Mouse (Mus musculus): ENCODE data around the gene Zfp462.
"Not testable (repeated sequence)": the region's sequence is repeated elsewhere in the genome, so short reads cannot be mapped to it uniquely, and the experiment has no call there.

Gene Zfp462

DNA sequence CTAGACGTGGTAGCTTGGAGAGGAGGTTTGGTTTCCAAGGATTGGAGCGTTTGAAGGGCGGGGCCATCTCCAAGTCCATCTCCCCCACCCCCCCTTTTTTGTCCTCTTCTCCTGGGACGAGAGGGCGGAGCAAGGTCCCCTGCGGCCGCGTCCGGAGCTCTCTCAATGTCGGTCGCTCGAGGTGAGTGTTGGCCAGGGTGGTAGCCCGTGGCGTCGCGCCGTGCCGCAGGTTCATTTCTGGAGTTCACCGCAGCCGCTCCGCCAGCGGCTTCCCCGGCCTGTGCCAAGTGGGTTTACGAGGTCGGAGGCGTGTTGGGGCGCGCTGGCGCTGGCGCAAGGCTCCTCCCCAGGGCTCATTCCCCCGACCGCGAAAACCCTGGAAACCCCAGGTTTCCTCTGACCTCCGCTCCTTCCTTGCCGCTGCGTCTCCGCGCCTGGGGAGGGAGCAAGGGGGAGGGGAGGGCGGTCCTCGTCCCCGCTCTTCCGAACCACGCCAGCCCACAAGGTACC, at the start of gene Zfp462:
Gene Zfp462, plus strand, starts transcription at position 128 of the 510 bp plus-strand sequence.
- in situ Hi-C loops (cut with MboI, MseI), result no loop called here

DNA sequence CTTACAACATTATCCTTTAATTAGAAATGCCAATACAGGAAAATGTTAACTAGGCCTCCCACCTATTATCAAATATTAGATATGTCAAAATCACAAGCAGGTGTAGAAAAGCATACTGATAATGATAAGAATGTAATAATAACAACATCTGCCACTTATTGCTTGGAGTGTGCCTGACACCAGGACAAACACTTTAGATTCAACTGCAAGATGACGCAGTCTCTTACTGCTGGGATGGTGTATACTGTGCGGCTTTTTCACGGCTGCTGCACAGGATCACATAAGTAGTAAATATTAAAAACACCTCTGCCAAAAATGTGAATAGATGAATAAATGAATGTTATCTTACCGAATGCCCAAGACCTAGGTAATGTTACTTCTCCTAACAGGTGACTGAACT, 48.8 kb upstream of the Zfp462 start:
- in situ Hi-C loops (cut with MboI, MseI), result no loop called here

- in situ Hi-C loops (cut with MboI, MseI), result no loop called here
Observed at GRCm38 (mm10) chr4:54904641-54905040, 40.2 kb upstream of the Zfp462 start.

DNA sequence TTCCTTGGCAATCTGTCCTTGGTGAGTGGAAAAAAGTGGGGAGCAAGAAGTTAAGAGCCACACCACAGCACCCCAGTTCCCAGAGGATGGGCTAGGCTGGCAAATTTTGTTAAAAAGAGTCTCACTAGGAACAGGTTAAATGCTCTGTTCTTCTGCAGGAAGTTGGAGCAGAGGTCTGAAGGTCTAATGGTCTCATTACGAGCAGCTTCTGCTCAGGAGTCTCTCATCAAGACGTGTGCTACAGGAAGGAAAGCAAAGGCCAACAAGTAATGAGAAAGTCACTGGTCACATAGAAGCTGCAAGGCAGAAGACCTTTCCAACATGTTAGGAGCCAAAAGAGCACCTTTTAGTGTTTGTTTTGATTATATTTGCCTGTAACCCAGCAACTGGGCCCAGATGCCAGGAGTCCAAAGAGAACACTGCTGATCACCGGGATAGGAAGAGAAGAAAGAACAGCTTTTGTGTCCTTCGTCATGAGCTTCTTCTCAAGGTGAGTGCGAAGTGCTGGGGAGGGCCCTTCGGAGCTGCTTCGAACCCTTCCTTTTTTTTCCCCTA, 39.4 kb upstream of the Zfp462 start:
- in situ Hi-C loops (cut with MboI, MseI), result no loop called here

- in situ Hi-C loops (cut with MboI, MseI), result no loop called here
Observed at GRCm38 (mm10) chr4:54910300-54910699, 34.5 kb upstream of the Zfp462 start.

DNA sequence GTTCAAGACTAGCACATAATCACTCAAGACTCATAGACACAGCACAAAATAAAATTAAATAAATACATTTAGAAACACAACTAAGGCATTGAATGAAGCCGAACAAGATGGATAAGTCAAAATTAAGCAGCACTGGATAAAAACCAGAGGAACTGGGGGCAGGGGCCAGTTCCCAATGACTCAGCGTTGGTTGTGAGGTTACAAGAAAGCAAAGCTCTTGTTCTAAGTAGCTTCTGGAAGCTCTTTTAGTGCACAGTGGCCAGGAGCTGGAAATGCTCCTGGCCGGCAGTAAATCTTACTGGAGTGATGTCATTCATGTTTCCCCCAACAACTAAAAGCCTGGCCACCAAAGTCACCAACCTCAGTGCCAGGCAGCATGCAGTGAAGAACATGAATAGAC, 26.6 kb upstream of the Zfp462 start:
- in situ Hi-C loops (cut with MboI, MseI), result no loop called here

GRCm38 (mm10) chr4:54923386-54923785, 21.5 kb upstream of the Zfp462 start:
- in situ Hi-C loops (cut with MboI, MseI), result no loop called here

DNA sequence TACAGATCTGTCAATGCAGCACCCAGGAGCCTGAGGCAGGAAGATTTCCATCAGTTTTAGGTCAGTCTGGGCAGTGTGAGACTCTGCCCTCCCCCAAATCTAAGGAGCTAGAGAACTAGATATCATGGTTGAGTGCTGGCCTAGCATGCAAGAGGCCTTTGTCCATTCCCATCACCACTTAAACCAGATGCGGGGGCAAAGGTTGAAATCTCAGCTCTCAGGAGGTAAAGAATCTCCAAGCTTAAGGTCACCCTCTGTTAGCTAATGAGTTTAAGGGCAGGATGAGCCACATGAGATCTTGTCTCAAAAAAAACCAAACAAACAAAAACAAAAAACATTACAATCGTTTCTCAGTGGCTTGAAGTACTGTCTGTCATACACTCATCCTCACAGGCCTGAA, 20.5 kb upstream of the Zfp462 start:
- in situ Hi-C loops (cut with MboI, MseI), result no loop called here

DNA sequence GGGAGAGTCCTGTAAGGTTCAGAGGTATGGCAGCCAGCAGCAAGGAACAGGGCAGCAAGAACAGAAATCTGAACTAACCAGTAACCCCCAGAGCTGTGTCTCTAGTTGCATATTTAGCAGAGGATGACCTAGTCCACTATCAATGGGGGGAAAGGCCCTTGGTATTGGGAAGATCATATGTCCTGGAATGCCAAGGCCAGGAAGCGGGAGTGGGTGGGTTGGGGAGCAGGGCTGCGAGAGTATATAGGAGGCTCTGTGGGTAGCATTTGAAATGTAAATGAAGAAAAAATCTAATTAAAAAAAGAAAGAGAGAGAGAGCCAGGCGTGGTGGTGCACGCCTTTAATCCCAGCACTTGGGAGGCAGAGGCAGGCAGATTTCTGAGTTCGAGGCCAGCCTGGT, 18.4 kb upstream of the Zfp462 start:
- in situ Hi-C loops (cut with MboI, MseI), result not testable (repeated sequence)

DNA sequence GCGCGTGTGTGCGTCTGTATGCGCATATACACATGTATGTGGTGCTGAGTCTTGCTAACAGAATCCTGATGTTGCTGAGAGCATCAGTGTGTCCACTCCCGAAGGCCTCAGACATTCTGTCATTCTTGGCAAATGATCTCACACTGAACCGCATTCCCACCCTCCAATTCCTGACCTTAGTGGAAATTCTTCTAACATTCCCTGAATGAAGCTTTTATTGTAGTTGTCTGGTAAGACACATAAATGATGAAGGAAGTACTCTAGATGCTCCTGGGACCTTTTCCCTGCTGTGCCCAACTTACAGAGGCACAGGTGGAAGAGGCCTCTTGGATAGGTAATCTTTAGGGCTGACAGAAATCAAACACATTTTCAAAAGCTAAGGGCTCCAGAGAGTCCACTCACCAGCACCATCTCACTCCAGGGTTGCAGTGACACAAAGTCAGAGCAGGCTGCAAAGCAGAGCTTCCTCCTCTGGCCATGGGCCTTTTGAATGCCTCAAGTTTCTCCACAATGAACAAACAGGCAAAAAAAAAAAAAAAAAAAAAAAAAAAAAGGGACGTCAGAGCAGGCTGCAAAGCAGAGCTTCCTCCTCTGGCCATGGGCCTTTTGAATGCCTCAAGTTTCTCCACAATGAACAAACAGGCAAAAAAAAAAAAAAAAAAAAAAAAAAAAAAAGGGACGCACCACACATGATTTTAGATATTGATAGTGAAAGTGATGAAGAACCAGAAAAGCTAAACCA, 17.4 kb upstream of the Zfp462 start:
- in situ Hi-C loops (cut with MboI, MseI), result not testable (repeated sequence)

DNA sequence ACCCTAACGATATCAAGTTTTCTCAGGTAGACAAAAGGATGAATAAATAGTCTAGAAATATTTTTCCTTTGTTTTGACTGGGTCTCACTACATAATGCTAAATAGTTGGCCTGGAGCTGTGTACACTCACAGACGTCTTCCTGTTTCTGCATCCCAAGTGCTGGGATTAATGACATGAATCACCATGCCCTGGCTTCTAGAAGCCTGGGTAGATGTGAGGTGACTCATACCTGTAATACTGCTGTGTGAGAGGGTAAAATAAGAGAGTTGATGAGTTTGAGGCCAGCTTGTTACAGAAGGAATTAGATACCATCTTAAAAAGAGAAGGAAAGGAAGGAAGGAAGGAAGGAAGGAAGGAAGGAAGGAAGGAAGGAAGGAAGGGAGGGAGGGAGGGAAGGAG, 15.2 kb upstream of the Zfp462 start:
- in situ Hi-C loops (cut with MboI, MseI), result no loop called here

- in situ Hi-C loops (cut with MboI, MseI), result no loop called here
Observed at GRCm38 (mm10) chr4:54932668-54933067, 12.2 kb upstream of the Zfp462 start.

- in situ Hi-C loops (cut with MboI, MseI), result no loop called here
Observed at GRCm38 (mm10) chr4:54937161-54937560, 7.7 kb upstream of the Zfp462 start.

DNA sequence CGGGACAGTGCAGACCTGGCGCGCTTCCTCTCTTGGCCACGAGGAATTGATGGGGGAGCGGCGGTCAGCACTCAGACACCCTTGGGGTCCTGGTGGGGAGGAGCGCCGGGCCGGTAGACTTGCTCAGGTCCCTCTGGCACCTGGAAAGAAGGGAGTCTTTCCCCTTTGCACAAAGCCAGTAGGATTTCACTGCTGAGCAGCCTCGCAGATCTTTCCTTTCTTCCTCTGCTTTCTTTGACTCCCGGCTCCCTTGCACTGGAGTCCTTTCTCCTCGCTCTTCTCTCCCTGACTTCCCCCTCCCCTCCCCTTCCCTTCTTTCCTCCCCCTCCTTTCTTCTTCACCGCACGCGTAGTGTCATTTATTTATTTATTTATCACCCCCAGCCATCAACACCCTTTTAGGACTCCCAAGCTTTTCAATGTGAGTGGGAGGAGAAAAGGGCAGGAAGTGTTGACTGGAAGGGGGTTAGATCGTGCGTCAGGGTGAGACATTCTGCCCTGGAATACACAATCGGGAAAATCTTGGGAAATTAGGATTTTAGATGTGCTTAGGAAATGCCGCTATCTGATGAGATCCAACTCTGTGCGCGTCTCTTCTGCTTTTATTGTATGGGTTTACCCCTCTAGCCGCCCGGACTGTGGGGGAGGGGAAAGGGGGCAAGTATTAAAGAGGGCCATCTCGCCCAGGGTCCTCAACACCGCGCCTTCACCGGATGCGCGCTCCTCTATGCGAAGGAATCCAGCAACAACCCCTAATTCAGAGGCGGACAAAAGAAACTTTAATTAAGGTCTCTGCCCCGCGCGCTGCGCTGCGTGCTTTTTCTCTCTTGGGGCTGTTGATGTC, 976 bp downstream of the Zfp462 start:
- in situ Hi-C loops (cut with MboI, MseI), result no loop called here

- in situ Hi-C loops (cut with MboI, MseI), result no loop called here
Observed at GRCm38 (mm10) chr4:54946662-54947055, 1.8 kb downstream of the Zfp462 start.

DNA sequence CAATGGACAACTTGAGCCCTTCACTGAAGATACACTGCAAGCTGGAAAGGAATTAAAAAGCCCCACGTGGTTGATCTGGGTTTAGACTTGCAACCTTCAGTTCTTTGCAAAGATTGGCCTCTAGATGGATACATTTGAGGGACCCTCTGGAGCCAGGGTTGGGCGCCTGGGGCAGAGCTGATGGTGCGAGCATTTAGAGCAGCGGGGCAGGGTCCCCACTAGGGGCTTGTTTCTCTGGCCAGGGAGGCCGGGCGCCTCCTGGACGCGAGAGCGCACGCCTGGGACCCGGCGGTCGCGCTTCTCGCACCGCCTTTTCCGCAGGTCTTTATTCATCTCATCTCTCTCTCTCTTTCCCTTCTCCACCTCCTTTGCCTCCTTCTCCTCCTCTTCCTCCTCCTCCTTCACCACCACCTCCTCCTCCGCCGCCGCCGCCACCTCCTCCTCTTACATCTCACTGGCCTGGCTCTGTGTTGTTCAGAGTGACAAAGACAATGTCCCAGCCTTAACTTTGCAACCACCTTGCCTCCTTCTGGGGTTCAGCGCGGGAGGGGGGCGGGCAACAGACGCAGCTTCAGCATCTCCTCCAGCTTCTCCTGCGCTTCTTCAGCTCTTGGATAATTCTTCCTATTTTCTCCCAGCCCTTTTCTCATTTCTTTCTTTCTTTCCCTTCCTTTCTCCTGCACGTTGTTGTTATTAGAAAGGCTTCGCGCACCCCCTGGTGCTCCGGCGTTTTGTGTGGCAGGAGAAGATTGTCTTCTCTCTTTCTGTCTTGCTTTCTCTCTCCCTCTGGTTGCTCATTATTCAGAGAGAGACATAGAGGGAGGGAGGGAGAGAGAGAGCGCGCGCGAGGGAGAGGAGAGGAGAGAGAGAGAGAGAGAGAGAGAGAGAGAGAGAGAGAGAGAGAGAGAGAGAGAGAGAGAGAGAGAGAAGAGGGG, 2.5 kb downstream of the Zfp462 start:
- in situ Hi-C loops (cut with MboI, MseI), result no loop called here

- in situ Hi-C loops (cut with MboI, MseI), result no loop called here
Observed at GRCm38 (mm10) chr4:54947991-54948615, 3.3 kb downstream of the Zfp462 start.

DNA sequence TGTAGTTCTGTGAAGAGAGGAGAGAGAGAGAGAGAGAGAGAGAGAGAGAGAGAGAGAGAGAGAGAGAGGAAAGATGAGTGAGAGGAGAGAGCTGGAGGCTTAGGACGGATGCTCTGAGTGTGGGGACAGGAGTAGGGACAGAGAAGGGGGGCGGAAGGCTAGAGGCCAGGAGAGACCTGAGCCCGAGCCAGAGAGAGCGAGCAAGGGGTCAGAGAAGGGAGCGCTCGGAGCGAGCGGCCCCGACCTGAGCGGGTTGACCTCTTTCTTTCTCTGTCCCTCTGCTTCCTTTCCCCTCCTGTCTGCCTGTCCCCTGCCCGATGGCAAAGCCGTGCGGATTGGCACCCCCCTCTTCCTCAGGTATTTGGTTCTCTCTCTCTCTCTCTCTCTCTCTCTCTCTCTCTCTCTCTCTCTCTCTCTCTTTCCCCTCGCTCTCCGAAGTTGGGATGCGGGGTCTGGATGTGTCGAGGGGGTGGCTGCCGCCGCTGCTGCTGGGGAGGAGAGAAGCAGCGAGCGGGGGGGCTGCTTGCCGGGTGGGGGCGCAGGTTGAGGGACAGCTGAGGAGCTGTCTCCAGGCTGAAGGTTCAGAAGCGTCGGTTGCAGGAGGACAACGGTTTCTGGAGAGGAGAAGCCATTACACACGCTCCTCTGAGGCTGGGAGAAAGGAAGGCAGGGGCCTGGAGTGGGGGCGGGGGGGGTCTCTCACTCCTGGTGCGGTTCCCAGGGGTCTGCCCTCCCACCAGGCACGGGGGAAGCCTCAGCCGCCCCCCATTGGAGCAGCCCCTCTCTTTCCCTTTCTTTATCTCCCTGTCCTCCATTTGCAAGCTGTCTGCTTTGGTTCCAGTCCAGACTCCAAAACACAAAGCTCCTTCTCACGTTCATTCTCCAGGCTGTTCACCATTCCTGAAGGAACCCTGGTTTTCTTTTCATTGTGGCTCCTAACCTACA, 4.0 kb downstream of the Zfp462 start:
- in situ Hi-C loops (cut with MboI, MseI), result no loop called here

GRCm38 (mm10) chr4:54949561-54949940, 4.7 kb downstream of the Zfp462 start:
- in situ Hi-C loops (cut with MboI, MseI), result no loop called here

- in situ Hi-C loops (cut with MboI, MseI), result loop anchor here (10.0 to 25.0 kb wide), 2 partner anchors 512 to 2005 kb away; no protein-coding TSS in a partner anchor
Observed at GRCm38 (mm10) chr4:54950136-54950535, 5.3 kb downstream of the Zfp462 start.

Data from regulatory T cell (primary cell).